ENCODE assay signal across 24 mouse cellular contexts in the genomic region with DNA sequence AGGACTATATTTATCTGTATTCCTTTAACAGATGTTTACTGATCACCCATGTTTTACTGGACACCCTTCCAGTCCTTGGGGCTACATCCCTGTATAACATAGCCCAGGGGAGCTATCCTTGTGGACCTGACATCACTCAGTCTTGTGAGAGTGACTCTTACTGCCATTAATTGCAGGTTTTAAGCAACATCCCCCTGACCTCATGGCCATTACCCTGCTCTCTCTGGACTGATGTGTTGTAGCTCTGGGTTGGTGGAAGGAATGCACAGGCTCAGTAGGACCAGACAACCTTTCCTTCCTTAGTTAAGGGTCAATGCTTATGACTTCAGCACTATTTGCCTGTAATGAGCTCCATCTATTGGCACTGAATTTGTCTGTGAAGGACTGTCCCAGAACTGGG. TPM values are rescaled to one million over a fixed set of nuclear protein-coding genes. Genes with fewer than 3 reads are reported as not detected.
DNase-seq lines count a peak whose midpoint lies in the region; ATAC-seq and TF ChIP-seq lines count a peak whose summit lies in the region.
"Had no signal": no experiment of that assay in that cellular context is flagged by ENCODE, and none has a peak within 500 bp of the region (broad histone marks: within the 10 kb centered on the region; RNA-seq: fewer than 3 reads in every experiment).

No protein-coding gene starts in this region.

- H3K9me3 ChIP-seq in heart, embryonic 16.5 days (replicated peaks; ENCODE audit: control insufficient read depth, low read length), result no peaks in the 10 kb centered on the region
- H3K9me3 ChIP-seq in heart, embryonic 10.5 days, result no peaks in the 10 kb centered on the region
- H3K9me3 ChIP-seq in neural tube, embryonic 12.5 days, result no peaks in the 10 kb centered on the region
- no peaks in the 10 kb centered on the region for H3K9me3 ChIP-seq in neural tube, embryonic 15.5 days (replicated peaks)
- H3K9me3 ChIP-seq: intestine, embryonic 15.5 days; limb, embryonic 12.5 days; liver, embryonic 13.5 days; midbrain, embryonic 12.5 days had no signal

- no peak for ATAC-seq in heart, embryonic 16.5 days (replicated peaks; ENCODE audit: extremely low read depth, insufficient read depth, low FRiP score)
- peak; percentile 23; the same call in 1 of the 2 replicates for ATAC-seq in neural tube, embryonic 12.5 days (ENCODE audit: low FRiP score, low read depth)
- no peak for ATAC-seq in neural tube, embryonic 15.5 days (ENCODE audit: low FRiP score)
- ATAC-seq: intestine, embryonic 15.5 days had no signal

- no peak overlapping the region for H3K4me2 ChIP-seq in heart, embryonic 16.5 days (ENCODE audit: low read depth, low read length)
- H3K4me2 ChIP-seq in neural tube, embryonic 12.5 days (replicated peaks), result no peak overlapping the region
- no peak overlapping the region for H3K4me2 ChIP-seq in neural tube, embryonic 15.5 days
- H3K4me2 ChIP-seq: heart, embryonic 11.5 days; intestine, embryonic 15.5 days; limb, embryonic 12.5 days; liver, embryonic 13.5 days; midbrain, embryonic 12.5 days had no signal

- H3K36me3 ChIP-seq in heart, embryonic 16.5 days (ENCODE audit: control insufficient read depth, insufficient read depth), result peaks cover 4% of the 10 kb centered on the region; the same call in 1 of the 2 replicates
- H3K36me3 ChIP-seq in heart, embryonic 10.5 days, result peaks cover 6% of the 10 kb centered on the region; the same call in 1 of the 2 replicates
- no peaks in the 10 kb centered on the region for H3K36me3 ChIP-seq in neural tube, embryonic 12.5 days
- H3K36me3 ChIP-seq in neural tube, embryonic 15.5 days, result no peaks in the 10 kb centered on the region
- H3K36me3 ChIP-seq: intestine, embryonic 15.5 days; limb, embryonic 12.5 days; liver, embryonic 13.5 days; midbrain, embryonic 12.5 days had no signal

- H3K9ac ChIP-seq in heart, embryonic 16.5 days (ENCODE audit: low read length), result no peak overlapping the region
- no peak overlapping the region for H3K9ac ChIP-seq in neural tube, embryonic 12.5 days
- H3K9ac ChIP-seq in neural tube, embryonic 15.5 days (replicated peaks), result no peak overlapping the region
- H3K9ac ChIP-seq: forebrain, postnatal 0 days; intestine, embryonic 15.5 days; limb, embryonic 12.5 days; liver, embryonic 13.5 days; midbrain, embryonic 12.5 days had no signal

- DNase-seq in heart, embryonic 10.5 days (ENCODE audit: low spot score), result no peak
- no peak for DNase-seq in adrenal gland, postnatal 14 days
- DNase-seq in adrenal gland, postnatal 25 days, result no peak
- DNase-seq: cerebellum, adult 18-20 months; cerebellum, postnatal 25 days; embryo, embryonic 11 days; forebrain, postnatal 0 days; kidney, adult 8-10 months; kidney, postnatal 10 days; liver, embryonic 13.5 days; lung, adult 2 months; lung, postnatal 14 days; retina, postnatal 1 day; right cerebral cortex, postnatal 25 days; spleen, adult 18-20 months; thymus, postnatal 14 days had no signal

- no peaks in the 10 kb centered on the region for H3K27me3 ChIP-seq in heart, embryonic 16.5 days (ENCODE audit: control insufficient read depth, insufficient read depth, low read length)
- no peaks in the 10 kb centered on the region for H3K27me3 ChIP-seq in heart, embryonic 10.5 days (ENCODE audit: insufficient read depth, poor library complexity, severe bottlenecking)
- no peaks in the 10 kb centered on the region for H3K27me3 ChIP-seq in neural tube, embryonic 12.5 days (replicated peaks)
- no peaks in the 10 kb centered on the region for H3K27me3 ChIP-seq in neural tube, embryonic 15.5 days (replicated peaks)
- H3K27me3 ChIP-seq: intestine, embryonic 15.5 days; limb, embryonic 12.5 days; liver, embryonic 13.5 days; midbrain, embryonic 12.5 days had no signal

- TF ChIP-seq POLR2A in cortical plate, adult 2 months (IDR thresholded peaks at IDR 0.05; ENCODE audit: extremely low read depth, insufficient read depth, low read length), result no peak

- H3K4me3 ChIP-seq in heart, embryonic 16.5 days (ENCODE audit: low read length), result no peak overlapping the region
- no peak overlapping the region for H3K4me3 ChIP-seq in heart, embryonic 10.5 days
- no peak overlapping the region for H3K4me3 ChIP-seq in neural tube, embryonic 12.5 days
- H3K4me3 ChIP-seq in neural tube, embryonic 15.5 days (replicated peaks), result no peak overlapping the region
- no peak overlapping the region for H3K4me3 ChIP-seq in cortical plate, adult 2 months (ENCODE audit: insufficient read depth, low read length)
- H3K4me3 ChIP-seq: intestine, embryonic 15.5 days; limb, embryonic 12.5 days; liver, embryonic 13.5 days; midbrain, embryonic 12.5 days had no signal

- H3K27ac ChIP-seq in heart, embryonic 16.5 days (ENCODE audit: low read length), result peak overlapping the region; percentile 23; the same call in 1 of the 2 replicates
- H3K27ac ChIP-seq in heart, embryonic 10.5 days, result no peak overlapping the region
- no peak overlapping the region for H3K27ac ChIP-seq in neural tube, embryonic 12.5 days
- no peak overlapping the region for H3K27ac ChIP-seq in neural tube, embryonic 15.5 days (replicated peaks)
- peak overlapping the region; percentile 68; the same call in 1 of the 2 replicates for H3K27ac ChIP-seq in cortical plate, adult 2 months (ENCODE audit: insufficient read depth, low read length)
- H3K27ac ChIP-seq: intestine, embryonic 15.5 days; limb, embryonic 12.5 days; liver, embryonic 13.5 days; midbrain, embryonic 12.5 days had no signal

- TF ChIP-seq CTCF in cortical plate, adult 2 months (IDR thresholded peaks at IDR 0.05; ENCODE audit: extremely low read depth, insufficient read depth, low read length), result no peak

- H3K4me1 ChIP-seq in heart, embryonic 16.5 days (ENCODE audit: control insufficient read depth, insufficient read depth, low read length), result peaks cover 22% of the 10 kb centered on the region
- H3K4me1 ChIP-seq in heart, embryonic 10.5 days, result peaks cover 4% of the 10 kb centered on the region; the same call in 1 of the 2 replicates
- 0 out of 2 replicates have a peak, but pooled peaks cover 3% of the 10 kb centered on the region for H3K4me1 ChIP-seq in neural tube, embryonic 12.5 days
- peaks cover 14% of the 10 kb centered on the region; the same call in 1 of the 2 replicates for H3K4me1 ChIP-seq in neural tube, embryonic 15.5 days
- peaks cover 7% of the 10 kb centered on the region for H3K4me1 ChIP-seq in cortical plate, adult 2 months (ENCODE audit: control insufficient read depth, insufficient read depth, low read length)
- H3K4me1 ChIP-seq: limb, embryonic 12.5 days; liver, embryonic 13.5 days; midbrain, embryonic 12.5 days had no signal

RNA-seq across cellular contexts. Expression of a gene that starts 14.2 kb away (rescaled TPM):
- 61.6 and 61.7 TPM in 2 replicates for polyA plus RNA-seq in heart, embryonic 16.5 days (2015; fragmentation: Nextera tagmentation; extraction: Ambion mirVana)
- 30.6 and 44.7 TPM in 2 replicates for polyA plus RNA-seq in heart, embryonic 10.5 days (2016; fragmentation: Nextera tagmentation; extraction: Ambion mirVana)
- 6.5 and 7.9 TPM in 2 replicates for polyA plus RNA-seq in neural tube, embryonic 12.5 days (2016; fragmentation: Nextera tagmentation; extraction: Ambion mirVana)
- polyA plus RNA-seq in neural tube, embryonic 15.5 days (2015; fragmentation: Nextera tagmentation; extraction: Ambion mirVana), result 5.2 and 8.9 TPM in 2 replicates
- polyA plus RNA-seq in cortical plate, adult 2 months (2012; rRNA removed), result 2.4 TPM in 2 replicates
- 27.3 and 31.0 TPM in 2 replicates for total RNA-seq in adrenal gland, postnatal 14 days (2021)
- 12.4 and 13.2 TPM in 2 replicates for total RNA-seq in adrenal gland, postnatal 25 days (2021)

RNA-seq across cellular contexts. Expression of a gene that starts 45.9 kb away (rescaled TPM):
- polyA plus RNA-seq in heart, embryonic 16.5 days (2015; fragmentation: Nextera tagmentation; extraction: Ambion mirVana), result 10.5 and 11.3 TPM in 2 replicates
- 7.9 and 11.4 TPM in 2 replicates for polyA plus RNA-seq in heart, embryonic 10.5 days (2016; fragmentation: Nextera tagmentation; extraction: Ambion mirVana)
- polyA plus RNA-seq in neural tube, embryonic 12.5 days (2016; fragmentation: Nextera tagmentation; extraction: Ambion mirVana), result 2.2 and 2.4 TPM in 2 replicates
- 1.5 and 1.7 TPM in 2 replicates for polyA plus RNA-seq in neural tube, embryonic 15.5 days (2015; fragmentation: Nextera tagmentation; extraction: Ambion mirVana)
- 4.1 and 5.2 TPM in 2 replicates for polyA plus RNA-seq in cortical plate, adult 2 months (2012; rRNA removed)
- 8.6 and 11.0 TPM in 2 replicates for total RNA-seq in adrenal gland, postnatal 14 days (2021)
- total RNA-seq in adrenal gland, postnatal 25 days (2021), result 13.9 and 17.2 TPM in 2 replicates

Comparison
In these comparisons a context has a peak if more than half of its experiments do, and no peak if none do; other contexts are left out.
1. H3K27ac ChIP-seq: peak in heart, embryonic 16.5 days (single experiment) and cortical plate, adult 2 months (single experiment); none in heart, embryonic 10.5 days (single experiment), neural tube, embryonic 12.5 days (single experiment) and neural tube, embryonic 15.5 days (single experiment).